Mouse (Mus musculus): Measurements from ENCODE around the gene Bdh1.

Gene Bdh1

DNA sequence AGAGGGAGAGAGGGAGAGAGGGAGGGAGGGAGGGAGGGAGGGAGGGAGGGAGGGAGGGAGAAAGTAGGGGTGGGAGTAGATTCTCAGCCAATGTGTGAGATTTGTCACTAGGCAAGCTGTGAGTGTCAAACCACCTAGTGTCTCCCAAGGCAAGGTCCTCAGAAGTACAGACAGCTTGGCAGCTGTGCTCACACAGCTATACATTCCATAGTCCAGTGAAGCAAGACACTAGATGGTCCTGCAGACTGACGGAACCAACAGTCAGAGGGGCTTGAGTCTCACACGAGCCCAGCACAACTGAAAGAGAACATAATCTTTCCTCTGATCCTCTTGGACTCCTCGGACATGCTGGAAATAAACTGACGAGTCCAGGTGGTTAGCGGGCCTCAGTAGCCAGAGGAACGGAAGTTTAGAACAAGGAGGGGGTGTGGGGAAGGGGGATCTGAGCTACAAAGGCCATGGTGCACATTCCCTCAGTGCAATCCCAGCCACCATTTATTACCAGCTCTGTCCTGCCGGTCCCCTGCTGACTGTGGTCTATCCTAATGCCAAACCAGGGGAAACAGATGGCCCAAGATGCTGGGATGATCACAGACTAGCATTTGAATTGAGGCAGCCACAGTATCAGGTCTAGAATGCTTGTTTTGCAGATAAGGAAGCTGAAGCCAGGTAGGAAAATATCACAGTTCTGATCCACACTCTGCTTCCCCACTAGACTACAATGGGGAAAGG, 55.0 kb downstream of the Bdh1 start:
- no peak for TF ChIP-seq GATA4 (IDR thresholded peaks at IDR 0.05; ENCODE audit: insufficient replicate concordance, low read length)

DNA sequence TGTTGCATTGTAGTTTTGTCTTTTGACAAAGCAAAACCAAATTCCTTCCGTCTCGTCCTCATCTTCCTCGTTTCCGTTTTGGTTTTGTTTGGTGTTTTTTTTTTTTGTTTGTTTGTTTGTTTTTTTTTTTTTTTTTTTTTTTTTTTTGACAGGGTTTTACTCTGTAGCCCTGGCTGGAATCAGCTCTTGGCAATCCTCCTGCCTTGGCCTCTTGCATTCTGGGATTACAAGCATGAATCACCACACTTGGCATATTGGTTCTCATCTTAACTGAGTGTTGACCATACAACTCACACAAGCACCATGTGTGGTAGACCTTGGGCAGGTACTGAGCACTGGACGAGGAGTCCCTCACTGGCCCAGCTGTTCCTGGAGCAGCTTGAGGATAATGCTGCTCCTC, 63.3 kb downstream of the Bdh1 start:
- TF ChIP-seq GATA4 (IDR thresholded peaks at IDR 0.05; ENCODE audit: insufficient replicate concordance, low read length), result no peak

DNA sequence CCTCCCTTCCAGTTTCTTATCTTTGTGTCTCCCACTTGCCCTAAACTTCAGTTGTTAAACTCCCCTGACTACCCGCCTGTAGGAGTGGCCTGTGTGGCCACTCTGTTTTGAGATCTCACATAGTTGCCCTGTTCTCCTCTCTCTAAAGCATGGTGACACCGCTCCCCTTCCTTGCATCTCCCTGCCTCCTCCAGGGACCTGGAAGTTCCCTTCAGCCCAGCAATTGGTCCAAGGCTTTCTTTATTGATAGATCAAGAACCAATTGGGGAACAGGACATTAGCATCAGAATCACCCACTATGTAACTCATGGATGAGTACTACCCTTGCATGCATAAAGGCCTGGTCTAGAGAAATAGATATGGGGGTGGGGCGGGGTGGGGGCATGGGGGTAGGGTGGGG, 65.2 kb downstream of the Bdh1 start:
- no peak for TF ChIP-seq GATA4 (IDR thresholded peaks at IDR 0.05; ENCODE audit: insufficient replicate concordance, low read length)

DNA sequence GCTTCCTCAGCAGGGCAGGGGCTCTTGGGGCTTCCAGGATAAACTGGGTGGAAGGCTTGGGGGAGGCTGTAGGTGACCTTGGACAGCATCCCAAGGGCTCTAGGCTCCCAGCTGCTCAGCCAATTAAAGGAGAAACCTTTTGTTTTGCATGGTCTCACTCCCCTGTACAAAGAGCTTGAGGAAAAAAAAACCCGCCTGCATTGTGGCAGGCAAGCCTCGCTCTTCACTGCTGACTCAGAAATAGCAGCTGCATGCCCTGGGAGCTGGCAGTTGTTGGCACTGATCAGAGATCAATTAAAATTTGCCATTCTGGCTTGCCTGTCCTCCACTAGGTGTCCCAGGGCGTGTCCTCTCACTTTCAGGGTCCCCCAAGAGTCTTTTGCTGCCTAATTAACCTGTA, 67.0 kb downstream of the Bdh1 start:
- TF ChIP-seq GATA4 (IDR thresholded peaks at IDR 0.05; ENCODE audit: insufficient replicate concordance, low read length), result no peak

DNA sequence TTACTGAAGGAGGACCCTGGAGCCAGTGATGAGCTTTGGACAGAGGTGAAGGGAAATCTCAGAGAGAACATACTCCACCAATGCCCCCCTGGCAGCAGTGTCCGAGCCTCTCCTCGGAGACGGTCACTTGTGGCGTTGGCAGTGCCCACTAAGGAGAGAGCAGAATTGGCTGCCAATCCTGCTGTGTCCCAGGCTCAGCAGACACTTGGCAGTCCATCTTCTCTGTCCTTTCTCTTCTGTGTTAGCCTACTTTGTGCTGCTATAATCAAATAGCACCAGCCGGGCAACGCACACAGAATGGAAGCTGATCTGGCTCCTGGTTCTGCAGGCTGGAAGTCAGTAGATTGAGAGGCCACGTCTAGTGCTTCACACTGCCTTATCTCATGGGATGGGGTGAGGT, 68.9 kb downstream of the Bdh1 start:
- no peak for TF ChIP-seq GATA4 (IDR thresholded peaks at IDR 0.05; ENCODE audit: insufficient replicate concordance, low read length)

DNA sequence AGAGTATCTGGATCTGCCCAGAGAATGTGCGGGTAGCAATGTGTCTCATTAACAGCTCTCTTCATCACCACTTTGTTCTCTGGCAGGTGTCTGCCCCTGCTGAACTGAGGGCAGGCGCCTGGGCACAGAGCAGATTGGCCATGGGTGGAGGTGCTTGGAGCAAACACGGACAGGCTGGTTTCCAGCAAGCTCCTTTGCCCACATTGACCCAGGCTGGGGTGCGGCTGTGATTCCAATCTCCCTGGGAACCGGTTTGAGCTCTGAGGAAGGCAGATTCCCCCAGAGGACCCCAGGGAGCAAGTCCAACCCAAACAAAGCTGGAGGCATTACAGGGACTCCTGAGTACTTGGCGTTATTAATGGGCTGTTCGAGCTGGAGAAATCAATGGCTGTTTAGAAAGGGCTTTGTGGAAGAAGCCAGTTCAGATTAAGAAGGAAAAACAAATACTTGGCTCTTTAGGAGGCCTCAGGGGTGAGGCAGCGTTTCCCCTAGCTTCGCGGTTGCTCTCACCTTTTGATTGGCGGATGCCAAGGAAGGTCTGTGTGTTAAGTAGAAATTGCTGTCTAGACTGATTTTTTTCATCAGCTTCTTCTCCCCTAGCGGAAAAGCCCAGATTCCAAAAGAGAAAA, 71.0 kb downstream of the Bdh1 start:
- no peak for TF ChIP-seq GATA4 (IDR thresholded peaks at IDR 0.05; ENCODE audit: insufficient replicate concordance, low read length)

DNA sequence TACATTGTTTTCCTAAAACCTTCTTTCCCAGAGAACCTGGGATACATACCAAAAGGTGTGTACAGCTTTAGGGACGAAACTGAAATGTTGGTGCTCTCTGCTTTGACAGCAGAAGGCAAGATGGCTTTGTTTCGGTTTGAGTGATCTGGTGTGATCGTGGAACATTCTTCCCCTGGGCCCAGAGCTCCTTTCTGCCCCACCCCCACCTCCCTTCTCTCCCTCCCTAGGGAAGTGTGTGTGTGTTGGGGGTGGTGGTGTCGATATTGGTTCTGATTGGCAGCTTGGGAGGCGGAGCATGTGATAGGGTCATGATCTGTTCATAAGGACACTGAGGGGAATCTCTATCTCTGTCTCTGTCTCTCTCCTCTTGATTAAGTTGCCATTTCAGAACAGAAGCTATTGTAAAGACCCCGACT, 71.5 kb downstream of the Bdh1 start:
- no peak for TF ChIP-seq GATA4 (IDR thresholded peaks at IDR 0.05; ENCODE audit: insufficient replicate concordance, low read length)

DNA sequence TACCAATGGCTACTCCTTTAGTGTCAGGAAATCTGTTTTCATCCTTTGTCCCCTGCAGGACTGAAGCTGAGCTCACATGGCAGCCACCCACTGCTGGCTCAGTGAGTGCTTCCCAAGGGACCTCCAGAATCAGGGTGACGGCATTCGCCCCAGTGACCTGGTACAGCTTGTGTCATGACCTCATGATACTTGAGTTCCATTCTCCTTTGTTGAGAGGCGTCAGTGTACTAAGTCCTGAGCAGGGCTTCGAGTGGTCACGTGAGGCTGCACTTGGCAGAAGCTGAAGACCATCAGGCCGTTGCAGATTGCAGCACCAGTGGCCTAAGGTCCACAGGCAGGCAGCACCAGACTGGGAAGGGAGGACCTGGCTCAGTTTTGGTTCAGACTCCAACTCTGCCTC, 71.9 kb downstream of the Bdh1 start:
- TF ChIP-seq GATA4 (IDR thresholded peaks at IDR 0.05; ENCODE audit: insufficient replicate concordance, low read length), result no peak

DNA sequence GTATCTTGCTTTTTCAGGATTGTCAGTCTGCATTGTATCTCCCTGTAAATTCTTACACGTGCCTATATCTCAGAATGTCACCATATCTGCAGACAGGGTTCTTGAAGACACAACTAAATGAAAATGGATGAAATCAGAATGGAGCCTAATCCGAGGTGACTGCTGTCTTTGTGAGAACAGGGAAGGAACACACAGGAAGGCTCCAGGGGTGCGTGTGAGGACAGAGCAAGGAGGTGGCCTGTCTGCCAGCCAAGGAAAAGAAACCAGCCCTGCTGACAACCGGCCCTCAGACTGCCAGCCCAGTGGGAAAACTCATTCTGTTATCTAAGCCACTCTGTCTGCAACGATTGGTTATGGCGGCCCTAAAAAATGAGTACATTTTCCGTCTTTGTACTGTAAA, 73.3 kb downstream of the Bdh1 start:
- TF ChIP-seq GATA4 (IDR thresholded peaks at IDR 0.05; ENCODE audit: insufficient replicate concordance, low read length), result no peak

DNA sequence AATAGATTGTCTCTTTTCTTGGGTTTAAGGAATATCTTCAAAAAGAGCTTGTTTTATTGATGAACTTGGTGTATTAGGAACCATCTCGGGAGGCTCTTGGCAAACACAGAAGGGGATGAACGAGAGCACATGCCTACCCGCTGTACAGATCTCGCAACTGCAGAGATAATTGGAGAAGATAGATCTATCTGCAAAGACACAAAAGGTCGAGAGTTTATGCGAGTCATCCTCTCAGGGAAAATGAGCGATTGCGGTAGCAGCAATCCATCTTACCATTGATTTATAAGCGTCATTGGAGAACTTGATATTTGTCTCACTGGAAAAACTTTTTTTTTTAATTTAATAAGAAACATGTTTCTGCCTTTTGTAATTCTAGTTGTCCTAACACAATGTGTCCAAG, 73.7 kb downstream of the Bdh1 start:
- TF ChIP-seq GATA4 (IDR thresholded peaks at IDR 0.05; ENCODE audit: insufficient replicate concordance, low read length), result no peak

DNA sequence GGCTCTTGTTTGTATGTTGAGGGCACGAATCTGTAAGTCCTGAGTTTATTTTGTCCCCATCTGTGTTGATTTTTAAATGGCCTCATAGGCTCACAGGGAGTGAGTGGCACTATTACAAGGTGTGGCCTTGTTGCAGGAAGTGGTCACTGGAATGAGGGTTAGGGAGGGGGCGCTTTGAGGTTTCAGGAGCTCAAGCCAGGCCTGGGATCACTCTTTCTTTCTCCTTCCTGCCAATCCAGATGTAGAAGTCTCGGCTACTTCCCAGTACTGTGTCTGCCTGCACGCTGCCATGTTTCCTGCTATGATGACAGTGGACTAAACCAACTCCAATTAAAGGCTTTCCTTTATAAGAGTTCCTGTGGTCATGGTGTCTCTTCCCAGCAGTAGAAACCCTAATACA, 76.3 kb downstream of the Bdh1 start:
- TF ChIP-seq GATA4 (IDR thresholded peaks at IDR 0.05; ENCODE audit: insufficient replicate concordance, low read length), result no peak

DNA sequence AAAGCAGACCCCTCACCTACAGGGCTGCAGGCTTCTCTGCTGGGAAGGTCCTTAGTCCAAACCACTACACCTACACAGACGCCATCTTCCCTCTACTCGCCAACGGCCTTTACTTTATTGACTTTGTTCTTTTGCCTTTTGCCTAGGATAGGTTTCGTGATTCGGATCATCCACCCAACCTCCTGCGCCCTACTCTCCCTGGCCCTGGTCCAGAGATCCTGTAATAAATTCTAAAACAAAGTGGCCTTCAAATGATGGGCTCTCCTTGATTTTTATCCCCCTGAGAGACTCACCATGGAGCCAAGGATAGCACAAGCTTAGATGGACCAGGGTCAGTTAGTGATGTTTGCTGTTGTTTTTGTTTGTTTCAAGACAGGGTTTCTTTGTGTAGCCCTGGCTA, 76.9 kb downstream of the Bdh1 start:
- TF ChIP-seq GATA4 (IDR thresholded peaks at IDR 0.05; ENCODE audit: insufficient replicate concordance, low read length), result no peak

DNA sequence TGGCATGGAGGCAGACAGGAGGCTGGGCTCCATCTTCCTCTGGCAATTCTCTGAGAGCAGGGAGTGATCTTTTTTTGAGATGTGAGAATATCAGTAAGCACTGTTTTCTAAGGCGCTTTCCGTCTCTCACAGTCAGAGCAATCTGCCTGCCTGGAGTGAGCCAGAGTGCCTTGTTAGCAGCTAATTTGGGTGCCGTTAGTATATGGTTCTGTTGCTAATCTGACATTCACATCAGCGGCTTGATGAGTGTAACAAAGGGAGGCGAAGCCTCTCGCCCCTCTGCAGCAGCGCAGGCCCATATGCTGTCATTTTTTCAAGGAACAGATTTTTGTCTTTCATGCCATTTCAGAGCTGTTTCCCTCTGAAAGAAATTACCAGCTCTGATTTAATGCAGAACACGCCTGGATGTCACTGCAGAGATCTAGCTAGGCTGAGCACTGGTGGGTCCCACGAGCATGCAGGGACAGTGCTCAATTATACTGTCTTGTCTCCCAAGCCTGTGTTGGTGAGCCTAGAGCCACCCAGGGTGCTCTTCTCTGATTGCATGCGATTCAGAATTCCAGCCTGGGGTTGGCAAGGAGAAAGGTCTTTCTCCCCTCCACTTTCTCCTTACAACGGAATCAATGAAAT, 77.7 kb downstream of the Bdh1 start:
- TF ChIP-seq GATA4 (IDR thresholded peaks at IDR 0.05; ENCODE audit: insufficient replicate concordance, low read length), result no peak

DNA sequence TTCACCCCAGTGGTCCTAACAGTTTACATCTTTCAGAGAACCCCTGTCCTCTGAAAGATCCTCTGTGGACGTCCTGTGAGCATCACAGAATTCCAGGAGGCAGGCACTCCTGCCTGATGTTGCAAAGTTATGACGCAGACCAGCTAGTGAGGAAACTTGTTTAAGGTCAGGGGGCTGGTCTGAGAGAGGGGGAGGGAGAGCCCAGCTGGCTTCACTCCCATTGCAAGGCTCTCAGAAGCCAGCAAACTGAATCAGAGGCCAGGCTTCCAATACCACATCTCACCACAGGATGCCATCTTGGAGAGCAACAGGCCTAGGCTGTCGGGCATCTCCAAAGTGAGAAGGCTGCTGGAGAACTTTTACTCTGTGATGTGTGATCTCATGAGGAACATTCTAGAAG, 78.5 kb downstream of the Bdh1 start:
- no peak for TF ChIP-seq GATA4 (IDR thresholded peaks at IDR 0.05; ENCODE audit: insufficient replicate concordance, low read length)

DNA sequence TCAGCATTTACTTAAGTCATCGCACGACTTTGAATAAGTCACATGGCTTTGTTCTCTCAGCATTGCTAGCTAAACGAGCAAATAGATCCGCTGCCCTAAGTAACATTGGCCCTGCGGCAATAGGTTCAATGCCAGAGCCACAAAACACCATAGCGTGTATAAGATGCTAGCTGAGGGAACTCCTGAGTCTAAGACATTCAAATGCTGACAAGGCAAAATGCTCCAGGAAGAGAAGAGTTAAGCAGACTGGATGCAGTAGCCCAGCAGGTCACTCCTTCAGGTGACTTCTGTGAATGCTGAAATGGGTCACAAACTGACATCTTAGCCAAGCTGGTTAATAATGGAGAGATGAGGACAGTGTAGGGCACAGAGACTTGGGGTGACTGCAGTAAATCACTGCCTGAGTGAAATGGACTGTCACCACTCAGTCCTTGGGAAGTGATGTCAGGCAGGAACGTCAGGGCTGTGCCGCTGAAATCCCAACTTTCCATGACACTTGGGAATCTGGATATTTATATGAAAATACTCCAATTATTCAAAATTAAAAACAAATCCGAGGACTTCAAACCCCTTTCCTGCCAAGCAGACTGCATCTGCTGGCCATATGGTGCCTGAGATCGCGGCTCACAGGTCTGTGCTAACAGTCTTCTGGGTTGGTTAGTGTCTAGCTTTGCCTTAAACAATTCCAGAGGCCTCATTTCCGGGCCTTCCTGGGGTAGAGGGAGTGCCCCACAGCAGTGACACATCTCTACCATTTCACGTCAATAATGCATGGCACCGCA, 79.1 kb downstream of the Bdh1 start:
- TF ChIP-seq GATA4 (IDR thresholded peaks at IDR 0.05; ENCODE audit: insufficient replicate concordance, low read length), result no peak
